ENCODE assay signal across 8 mouse cellular contexts in genomic region chr8:107139704-107140470, GRCm38 (mm10). TPM values are rescaled to one million over a fixed set of nuclear protein-coding genes. Genes with fewer than 3 reads are reported as not detected.
DNase-seq lines count a peak whose midpoint lies in the region; ATAC-seq and TF ChIP-seq lines count a peak whose summit lies in the region.

No protein-coding gene starts in this region.

- no peaks in the 10 kb centered on the region for H3K79me2 ChIP-seq in liver, adult 2 months (ENCODE audit: control insufficient read depth, insufficient read depth, low read length)

- H3K9ac ChIP-seq in forebrain, embryonic 11.5 days (ENCODE audit: low read length) = no peak overlapping the region
- no peak overlapping the region for H3K9ac ChIP-seq in forebrain, embryonic 13.5 days
- H3K9ac ChIP-seq in heart, embryonic 14.5 days (ENCODE audit: low read length) = no peak overlapping the region
- no peak overlapping the region for H3K9ac ChIP-seq in liver, adult 2 months (ENCODE audit: low read depth, low read length)
- no peak overlapping the region for H3K9ac ChIP-seq in stomach, embryonic 16.5 days (ENCODE audit: low read length)

- H3K4me2 ChIP-seq in forebrain, embryonic 11.5 days (ENCODE audit: low read depth, low read length, severe bottlenecking) = no peak overlapping the region
- no peak overlapping the region for H3K4me2 ChIP-seq in forebrain, embryonic 13.5 days
- no peak overlapping the region for H3K4me2 ChIP-seq in heart, embryonic 14.5 days (ENCODE audit: low read length)
- H3K4me2 ChIP-seq in stomach, embryonic 16.5 days (ENCODE audit: low read depth, low read length) = no peak overlapping the region

- H3K4me1 ChIP-seq in forebrain, embryonic 11.5 days (replicated peaks; ENCODE audit: control insufficient read depth, insufficient read depth, low read length) = no peaks in the 10 kb centered on the region
- H3K4me1 ChIP-seq in forebrain, embryonic 13.5 days = no peaks in the 10 kb centered on the region
- H3K4me1 ChIP-seq in bone marrow macrophage, adult 2 months (ENCODE audit: control insufficient read depth, insufficient read depth, low read length) = peaks cover 14% of the 10 kb centered on the region
- H3K4me1 ChIP-seq in heart, embryonic 14.5 days (ENCODE audit: control insufficient read depth in 2 of 2, insufficient read depth in 2 of 2, low read length in 2 of 2) = peaks cover 9 to 19% of the 10 kb centered on the region in 2 experiments
- peaks cover 21% of the 10 kb centered on the region for H3K4me1 ChIP-seq in liver, adult 2 months (ENCODE audit: control insufficient read depth, insufficient read depth, low read length)
- H3K4me1 ChIP-seq in stomach, embryonic 16.5 days (ENCODE audit: control insufficient read depth, insufficient read depth, low read length) = peaks cover 6% of the 10 kb centered on the region; the same call in 1 of the 2 replicates

- no peak for ATAC-seq in forebrain, embryonic 11.5 days (replicated peaks; ENCODE audit: low FRiP score)
- no peak for ATAC-seq in forebrain, embryonic 13.5 days
- ATAC-seq in heart, embryonic 14.5 days (ENCODE audit: insufficient number of reproducible peaks, insufficient read depth, low FRiP score, low read depth) = peak; percentile 79
- ATAC-seq in stomach, embryonic 16.5 days (ENCODE audit: insufficient read depth, low FRiP score) = peak; percentile 80; the same call in 1 of the 2 replicates

- H3K36me3 ChIP-seq in forebrain, embryonic 11.5 days (ENCODE audit: control insufficient read depth, insufficient read depth, low read length) = no peaks in the 10 kb centered on the region
- no peaks in the 10 kb centered on the region for H3K36me3 ChIP-seq in forebrain, embryonic 13.5 days (ENCODE audit: poor library complexity, severe bottlenecking)
- no peaks in the 10 kb centered on the region for H3K36me3 ChIP-seq in heart, embryonic 14.5 days (ENCODE audit: control insufficient read depth, insufficient read depth, low read length)
- no peaks in the 10 kb centered on the region for H3K36me3 ChIP-seq in liver, adult 2 months (ENCODE audit: control insufficient read depth, insufficient read depth, low read length)
- H3K36me3 ChIP-seq in stomach, embryonic 16.5 days (ENCODE audit: control insufficient read depth, insufficient read depth, low read length) = no peaks in the 10 kb centered on the region

- no peaks in the 10 kb centered on the region for H3K27me3 ChIP-seq in forebrain, embryonic 11.5 days (ENCODE audit: control insufficient read depth, insufficient read depth, low read length)
- no peaks in the 10 kb centered on the region for H3K27me3 ChIP-seq in forebrain, embryonic 13.5 days
- H3K27me3 ChIP-seq in heart, embryonic 14.5 days (ENCODE audit: control insufficient read depth, insufficient read depth, low read length) = no peaks in the 10 kb centered on the region
- H3K27me3 ChIP-seq in liver, adult 2 months (ENCODE audit: control insufficient read depth, insufficient read depth, low read length) = no peaks in the 10 kb centered on the region
- no peaks in the 10 kb centered on the region for H3K27me3 ChIP-seq in stomach, embryonic 16.5 days (ENCODE audit: control insufficient read depth, insufficient read depth, low read length)

- no peak for TF ChIP-seq CTCF in bone marrow macrophage, adult 2 months (IDR thresholded peaks at IDR 0.05; ENCODE audit: low read depth, low read length)
- no peak for TF ChIP-seq CTCF in liver, adult 2 months (IDR thresholded peaks at IDR 0.05; ENCODE audit: low read depth, low read length)

- 49% methylated on average over 13 of the region's 13 CpGs for WGBS in forebrain, embryonic 11.5 days
- 43% methylated on average over 13 of the region's 13 CpGs for WGBS in forebrain, embryonic 13.5 days
- WGBS in heart, embryonic 14.5 days = 40% methylated on average over 13 of the region's 13 CpGs
- 59% methylated on average over 13 of the region's 13 CpGs for WGBS in liver, adult 2 months
- 50% methylated on average over 13 of the region's 13 CpGs for WGBS in stomach, embryonic 16.5 days

- peak; percentile 54 for DNase-seq in forebrain, embryonic 11.5 days (ENCODE audit: low spot score)
- DNase-seq in liver, adult 2 months (ENCODE audit: extremely low read depth, low read depth, low spot score) = peak; percentile 85
- no peak for DNase-seq in layer of hippocampus, adult 9-10 months (ENCODE audit: low spot score)
- DNase-seq in right cerebral cortex, postnatal 25 days = no peak

- H3K27ac ChIP-seq in forebrain, embryonic 11.5 days (ENCODE audit: low read depth, low read length) = no peak overlapping the region
- no peak overlapping the region for H3K27ac ChIP-seq in forebrain, embryonic 13.5 days
- H3K27ac ChIP-seq in bone marrow macrophage, adult 2 months (ENCODE audit: insufficient read depth, low read depth, low read length) = peak overlapping the region; percentile 1; the same call in 1 of the 2 replicates
- H3K27ac ChIP-seq in heart, embryonic 14.5 days (replicated peaks in 1 of 2; ENCODE audit: control insufficient read depth in 1 of 2, insufficient read depth in 1 of 2, low read depth in 2 of 2, low read length in 2 of 2) = peak overlapping the region; percentile 6 to 71; a peak in 3 of 4 replicates
- H3K27ac ChIP-seq in liver, adult 2 months (replicated peaks; ENCODE audit: insufficient read depth, low read depth, low read length) = peak overlapping the region; percentile 70
- 0 out of 2 replicates have a peak overlapping the region, but pooled peaks have one; percentile 38 for H3K27ac ChIP-seq in stomach, embryonic 16.5 days (ENCODE audit: low read length)

- TF ChIP-seq POLR2A in bone marrow macrophage, adult 2 months (IDR thresholded peaks at IDR 0.05; ENCODE audit: borderline replicate concordance, low read depth, low read length) = no peak
- TF ChIP-seq POLR2A in liver, adult 2 months (IDR thresholded peaks at IDR 0.05; ENCODE audit: extremely low read depth, insufficient read depth, low read length) = no peak

- H3K9me3 ChIP-seq in forebrain, embryonic 11.5 days (ENCODE audit: control insufficient read depth, low read length) = no peaks in the 10 kb centered on the region
- H3K9me3 ChIP-seq in forebrain, embryonic 13.5 days (replicated peaks) = no peaks in the 10 kb centered on the region
- H3K9me3 ChIP-seq in heart, embryonic 14.5 days (ENCODE audit: control insufficient read depth, low read length) = no peaks in the 10 kb centered on the region
- H3K9me3 ChIP-seq in stomach, embryonic 16.5 days (replicated peaks; ENCODE audit: control insufficient read depth, low read length) = no peaks in the 10 kb centered on the region

- H3K4me3 ChIP-seq in forebrain, embryonic 11.5 days (ENCODE audit: low read depth, low read length) = no peak overlapping the region
- no peak overlapping the region for H3K4me3 ChIP-seq in forebrain, embryonic 13.5 days
- H3K4me3 ChIP-seq in bone marrow macrophage, adult 2 months (ENCODE audit: insufficient read depth, low read length) = no peak overlapping the region
- H3K4me3 ChIP-seq in heart, embryonic 14.5 days (ENCODE audit: control insufficient read depth in 1 of 2, insufficient read depth in 1 of 2, low read depth in 1 of 2, low read length in 2 of 2) = no peak overlapping the region
- no peak overlapping the region for H3K4me3 ChIP-seq in liver, adult 2 months (ENCODE audit: insufficient read depth, low read depth, low read length)
- H3K4me3 ChIP-seq in stomach, embryonic 16.5 days (replicated peaks; ENCODE audit: low read length) = no peak overlapping the region

RNA-seq across cellular contexts. Expression of gene Cyb5b, which starts 10.6 kb away (rescaled TPM):
- 168 and 173 TPM in 2 replicates for polyA plus RNA-seq in forebrain, embryonic 11.5 days (2014; fragmentation: Nextera tagmentation; extraction: Ambion mirVana)
- 102 and 115 TPM in 2 replicates for polyA plus RNA-seq in forebrain, embryonic 13.5 days (2015; fragmentation: Nextera tagmentation; extraction: Ambion mirVana)
- polyA plus RNA-seq in bone marrow macrophage, adult 2 months (2012; ENCODE audit: insufficient read depth, insufficient read length, missing spikeins) = 43.3 and 47.8 TPM in 2 replicates
- polyA plus RNA-seq in heart, embryonic 14.5 days (2014; fragmentation: Nextera tagmentation; extraction: Ambion mirVana) = 65.6 and 71.9 TPM in 2 replicates
- 253 and 256 TPM in 2 replicates for total RNA-seq in liver, adult 2 months (2014; rRNA removed)
- polyA plus RNA-seq in liver, adult 2 months (2012; rRNA removed) = 223 and 265 TPM in 2 replicates
- polyA plus RNA-seq in stomach, embryonic 16.5 days (2015; fragmentation: Nextera tagmentation; extraction: Ambion mirVana) = 104 and 106 TPM in 2 replicates

RNA-seq across cellular contexts. Expression of gene Terf2, which starts 43.5 kb away (rescaled TPM):
- 15.9 and 18.3 TPM in 2 replicates for polyA plus RNA-seq in forebrain, embryonic 11.5 days (2014; fragmentation: Nextera tagmentation; extraction: Ambion mirVana)
- polyA plus RNA-seq in forebrain, embryonic 13.5 days (2015; fragmentation: Nextera tagmentation; extraction: Ambion mirVana) = 25.0 and 25.5 TPM in 2 replicates
- 34.2 and 36.0 TPM in 2 replicates for polyA plus RNA-seq in bone marrow macrophage, adult 2 months (2012; ENCODE audit: insufficient read depth, insufficient read length, missing spikeins)
- 8.3 and 9.8 TPM in 2 replicates for polyA plus RNA-seq in heart, embryonic 14.5 days (2014; fragmentation: Nextera tagmentation; extraction: Ambion mirVana)
- 3.6 and 4.0 TPM in 2 replicates for total RNA-seq in liver, adult 2 months (2014; rRNA removed)
- 2.9 and 3.3 TPM in 2 replicates for polyA plus RNA-seq in liver, adult 2 months (2012; rRNA removed)
- polyA plus RNA-seq in stomach, embryonic 16.5 days (2015; fragmentation: Nextera tagmentation; extraction: Ambion mirVana) = 13.1 and 14.0 TPM in 2 replicates

Comparison
In these comparisons a context has a peak if more than half of its experiments do, and no peak if none do; other contexts are left out.
1. ATAC-seq: peak in heart, embryonic 14.5 days (single experiment) and stomach, embryonic 16.5 days (single experiment); none in forebrain, embryonic 11.5 days (single experiment) and forebrain, embryonic 13.5 days (single experiment).
2. DNase-seq: peak in forebrain, embryonic 11.5 days (single experiment) and liver, adult 2 months (single experiment); none in layer of hippocampus, adult 9-10 months (single experiment) and right cerebral cortex, postnatal 25 days (single experiment).
3. H3K27ac ChIP-seq: peak in bone marrow macrophage, adult 2 months (single experiment), heart, embryonic 14.5 days (2 of 2), liver, adult 2 months (single experiment) and stomach, embryonic 16.5 days (single experiment); none in forebrain, embryonic 11.5 days (single experiment) and forebrain, embryonic 13.5 days (single experiment).